Mouse (Mus musculus) liver, embryonic 15.5 days (tissue): ENCODE measurements around the gene Elmo1. TPM values are rescaled to one million over a fixed set of nuclear protein-coding genes. Genes with fewer than 3 reads are reported as not detected.

Experiments used
- ATAC-seq: fragments of 200-750 bp; cut with Nextera tagmentation; 2 replicates; pipeline ENCODE4 v1.8.0; 2017; ENCODE audit warnings: moderate number of reproducible peaks, mild to moderate bottlenecking, moderate library complexity; ENCODE audit not compliant: insufficient read depth
- H3K27ac ChIP-seq: fragments of 300-500 bp; sonication (generic); replicated peaks from 2 replicates; pipeline ENCODE4 v1.5.1; 2015; ENCODE audit warnings: mild to moderate bottlenecking, inconsistent platforms
- H3K27me3 ChIP-seq: fragments of 300-500 bp; sonication (generic); 2 replicates; pipeline ENCODE4 v1.6.1; 2015; ENCODE audit warnings: mild to moderate bottlenecking, inconsistent platforms
- H3K36me3 ChIP-seq: fragments of 300-500 bp; sonication (generic); replicated peaks from 2 replicates; pipeline ENCODE4 v1.6.1; 2015; ENCODE audit warnings: moderate library complexity, mild to moderate bottlenecking, inconsistent platforms
- H3K4me1 ChIP-seq: fragments of 300-500 bp; sonication (generic); replicated peaks from 2 replicates; pipeline ENCODE4 v1.6.1; 2015; ENCODE audit warnings: inconsistent platforms
- H3K4me2 ChIP-seq: fragments of 300-500 bp; sonication (generic); 2 replicates; pipeline ENCODE4 v1.6.1; 2015; ENCODE audit warnings: moderate library complexity, mild to moderate bottlenecking, inconsistent platforms
- H3K4me3 ChIP-seq: fragments of 300-500 bp; sonication (generic); replicated peaks from 2 replicates; pipeline ENCODE4 v1.5.1; 2015; ENCODE audit warnings: mild to moderate bottlenecking, inconsistent platforms
- H3K9ac ChIP-seq: fragments of 300-500 bp; sonication (generic); 2 replicates; pipeline ENCODE4 v1.6.1; 2015; ENCODE audit warnings: moderate library complexity, mild to moderate bottlenecking, inconsistent platforms
- H3K9me3 ChIP-seq: fragments of 300-500 bp; sonication (generic); replicated peaks from 2 replicates; pipeline ENCODE4 v1.6.1; 2016; ENCODE audit warnings: inconsistent platforms
- WGBS: fragments of 180-500 bp; shearing (Covaris S2); methylation state at CpG from one replicate; pipeline ENCODE4 v1.1.7; 2015; ENCODE audit warnings: mixed read lengths; ENCODE audit not compliant: insufficient replicate concordance; 5-methylcytosine and 5-hydroxymethylcytosine counted together
- polyA plus RNA-seq: library from polyadenylated mRNA; unstranded; fragments of >200 nt; fragmentation: Nextera tagmentation; extraction: Ambion mirVana; gene quantifications from 2 replicates; pipeline ENCODE4 v1.2.1, GENCODE M21; 2015

Elmo1 gene
- polyA plus RNA-seq, 1 experiment from 2014 or later, result 4.9 TPM

DNA sequence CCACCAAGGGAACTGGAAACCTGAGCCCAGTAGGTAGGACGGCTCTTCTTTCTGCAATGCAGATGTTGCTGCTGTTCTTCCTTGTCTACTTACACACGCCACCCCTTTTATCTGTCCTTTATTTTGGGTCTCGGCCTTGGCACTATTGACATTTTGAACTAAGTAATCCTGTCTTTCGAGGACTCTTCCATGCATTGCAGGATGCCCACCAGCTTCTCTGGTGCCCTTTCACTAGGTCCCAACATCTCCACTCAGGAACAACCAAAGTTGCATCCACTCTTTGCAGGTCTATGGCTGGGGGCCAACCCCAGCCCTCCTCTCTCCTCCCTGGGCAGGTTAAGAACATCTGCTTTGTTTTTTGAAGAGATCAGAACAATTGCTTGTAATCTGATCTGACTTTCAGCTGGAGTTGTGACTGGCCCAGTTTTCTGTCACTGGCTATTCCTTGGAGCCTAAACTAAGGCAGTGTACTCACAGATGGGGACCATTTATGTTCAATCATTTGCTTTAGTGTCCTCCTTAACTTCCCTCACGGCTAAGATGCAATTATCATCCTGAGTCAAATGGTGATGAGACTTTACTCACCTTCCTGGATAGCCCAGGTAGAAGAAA, 6.7 kb downstream of the Elmo1 start:
- no peaks in the 10 kb centered on the region for H3K9me3 ChIP-seq
- peaks cover 24% of the 10 kb centered on the region for H3K27me3 ChIP-seq
- H3K4me2 ChIP-seq, result no peak overlapping the region
- no peak overlapping the region for H3K27ac ChIP-seq
- H3K9ac ChIP-seq, result no peak overlapping the region
- no peak overlapping the region for H3K4me3 ChIP-seq
- H3K4me1 ChIP-seq, result peaks cover 30% of the 10 kb centered on the region
- WGBS, result 52% methylated on average over 5 of the region's 5 CpGs
- ATAC-seq, result no peak
- no peaks in the 10 kb centered on the region for H3K36me3 ChIP-seq

- ATAC-seq, result no peak
- peaks cover 26% of the 10 kb centered on the region for H3K4me1 ChIP-seq
- H3K27ac ChIP-seq, result no peak overlapping the region; the same call in 1 of the 2 replicates
- no peak overlapping the region for H3K4me2 ChIP-seq
- H3K9ac ChIP-seq, result no peak overlapping the region
- no peaks in the 10 kb centered on the region for H3K9me3 ChIP-seq
- no peaks in the 10 kb centered on the region for H3K36me3 ChIP-seq
- peaks cover 14% of the 10 kb centered on the region for H3K27me3 ChIP-seq
- H3K4me3 ChIP-seq, result no peak overlapping the region
- WGBS, result 13% methylated on average over 5 of the region's 5 CpGs
These were observed 7.7 kb downstream of the Elmo1 start for GRCm38 (mm10) chr13:20097934-20098593.

GRCm38 (mm10) chr13:20098594-20098965, 8.2 kb downstream of the Elmo1 start:
- no peak overlapping the region for H3K4me2 ChIP-seq
- H3K27ac ChIP-seq, result no peak overlapping the region
- no peak overlapping the region for H3K4me3 ChIP-seq
- no peaks in the 10 kb centered on the region for H3K36me3 ChIP-seq
- H3K9ac ChIP-seq, result no peak overlapping the region
- H3K9me3 ChIP-seq, result no peaks in the 10 kb centered on the region
- ATAC-seq, result no peak
- WGBS, result 61% methylated on average over 3 of the region's 3 CpGs
- peaks cover 21% of the 10 kb centered on the region for H3K4me1 ChIP-seq
- peaks cover 9% of the 10 kb centered on the region for H3K27me3 ChIP-seq

DNA sequence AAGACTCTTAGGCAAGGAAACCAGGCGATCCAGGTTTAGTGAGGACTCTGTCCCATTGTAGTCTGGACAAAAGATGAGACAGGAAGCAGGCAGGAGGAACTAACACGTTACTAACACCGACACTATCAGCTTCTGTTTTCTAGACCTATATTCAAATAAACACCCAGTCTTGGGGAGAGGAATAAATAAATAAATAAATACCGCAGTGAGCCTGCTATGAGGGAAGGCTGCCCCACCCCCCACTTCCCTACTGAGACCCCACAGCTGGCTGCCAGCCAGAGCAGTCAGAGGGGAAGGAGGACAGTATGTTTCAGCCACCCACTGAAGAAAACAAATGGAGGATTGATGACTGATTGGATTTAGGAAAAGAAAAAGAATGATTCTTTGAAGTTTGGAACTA, 9.2 kb downstream of the Elmo1 start:
- H3K27me3 ChIP-seq, result peaks cover 5% of the 10 kb centered on the region; the same call in 1 of the 2 replicates
- H3K4me2 ChIP-seq, result no peak overlapping the region
- no peak overlapping the region for H3K4me3 ChIP-seq
- ATAC-seq, result no peak
- H3K9ac ChIP-seq, result no peak overlapping the region
- H3K9me3 ChIP-seq, result no peaks in the 10 kb centered on the region
- 14% methylated on average over 4 of the region's 4 CpGs for WGBS
- no peaks in the 10 kb centered on the region for H3K36me3 ChIP-seq
- H3K4me1 ChIP-seq, result peaks cover 20% of the 10 kb centered on the region
- no peak overlapping the region for H3K27ac ChIP-seq

GRCm38 (mm10) chr13:20100357-20100756, 10.0 kb downstream of the Elmo1 start:
- Histone ChIP-seq H3K27me3 (peaks cover 5% of the 10 kb centered on the region; the same call in 1 of the 2 replicates), H3K4me1 (peaks cover 20% of the 10 kb centered on the region), H3K27ac (no peak overlapping the region), H3K9ac (no peak overlapping the region), H3K36me3 (no peaks in the 10 kb centered on the region), H3K4me3 (no peak overlapping the region), H3K4me2 (no peak overlapping the region), H3K9me3 (no peaks in the 10 kb centered on the region)
- WGBS, result 32% methylated on average over 3 of the region's 3 CpGs
- no peak for ATAC-seq

DNA sequence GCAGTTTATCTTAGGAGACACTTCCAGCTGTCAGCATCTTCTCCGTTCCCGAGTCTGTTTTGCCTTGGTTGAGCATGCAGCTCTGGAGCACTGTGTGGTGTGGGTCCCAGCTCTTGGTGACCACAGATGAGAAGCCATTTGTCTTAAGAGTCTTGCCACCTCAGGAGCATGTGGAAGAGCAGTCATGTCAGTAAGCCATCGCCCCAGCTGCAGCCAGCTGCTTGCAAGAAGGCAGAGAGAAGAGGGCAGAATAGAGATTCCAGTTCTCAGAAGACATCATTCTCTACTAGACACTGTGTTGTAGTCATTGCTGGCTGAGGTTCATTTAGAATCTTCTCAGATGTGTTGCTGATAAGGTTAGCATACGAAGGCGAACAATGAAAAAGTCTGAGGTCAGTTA, 11.3 kb downstream of the Elmo1 start:
- H3K27me3 ChIP-seq, result peaks cover 5% of the 10 kb centered on the region; the same call in 1 of the 2 replicates
- ATAC-seq, result no peak
- no peak overlapping the region for H3K9ac ChIP-seq
- peaks cover 20% of the 10 kb centered on the region for H3K4me1 ChIP-seq
- 59% methylated on average over 5 of the region's 5 CpGs for WGBS
- H3K27ac ChIP-seq, result no peak overlapping the region
- H3K9me3 ChIP-seq, result no peaks in the 10 kb centered on the region
- no peak overlapping the region for H3K4me2 ChIP-seq
- no peaks in the 10 kb centered on the region for H3K36me3 ChIP-seq
- no peak overlapping the region for H3K4me3 ChIP-seq

DNA sequence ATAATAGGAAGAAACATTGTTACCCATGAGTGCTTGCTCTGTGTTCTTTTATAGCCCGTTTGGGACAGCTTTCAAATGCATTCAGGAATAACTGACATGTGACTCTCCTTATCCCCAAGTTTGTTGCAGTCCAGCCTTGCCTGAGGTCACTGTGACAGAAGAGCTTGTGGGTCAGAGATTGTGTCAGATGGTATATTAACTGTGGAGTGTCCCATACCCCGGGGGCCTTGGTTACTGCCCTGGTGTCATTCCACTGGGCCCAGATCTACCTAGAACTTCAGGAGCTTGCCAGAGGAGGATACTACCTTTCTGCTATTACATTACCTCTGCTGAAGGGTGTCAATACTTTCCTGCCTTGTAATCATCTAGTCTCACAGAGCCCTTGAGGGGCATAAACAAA, 14.4 kb downstream of the Elmo1 start:
- H3K36me3 ChIP-seq, result no peaks in the 10 kb centered on the region
- no peak overlapping the region for H3K4me2 ChIP-seq
- no peaks in the 10 kb centered on the region for H3K27me3 ChIP-seq
- H3K9me3 ChIP-seq, result no peaks in the 10 kb centered on the region
- H3K4me3 ChIP-seq, result no peak overlapping the region
- no peak for ATAC-seq
- no peak overlapping the region for H3K9ac ChIP-seq
- no peak overlapping the region for H3K27ac ChIP-seq
- 31% methylated on average over 2 of the region's 2 CpGs for WGBS
- peaks cover 3% of the 10 kb centered on the region; the same call in 1 of the 2 replicates for H3K4me1 ChIP-seq

DNA sequence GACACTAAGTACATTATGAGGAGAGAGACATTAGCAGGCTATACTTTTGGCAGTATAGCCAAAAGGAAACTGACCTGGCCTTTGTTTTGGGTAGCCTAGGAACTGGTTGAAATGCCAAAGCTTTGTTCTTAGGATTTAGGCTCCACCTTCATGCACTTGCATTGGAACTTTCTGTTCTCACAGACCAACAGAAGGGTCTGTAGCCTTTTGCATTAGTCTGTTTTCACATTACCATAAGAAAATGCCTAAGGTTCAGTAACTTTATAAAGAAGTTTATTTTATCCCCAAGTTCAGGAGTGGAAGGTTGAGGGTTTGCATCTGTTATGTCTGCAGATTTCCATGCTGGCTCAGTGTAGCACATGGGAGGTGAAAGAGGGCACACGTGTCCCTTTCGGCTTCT, 15.6 kb downstream of the Elmo1 start:
- Histone ChIP-seq H3K27ac (no peak overlapping the region), H3K4me3 (no peak overlapping the region), H3K9me3 (no peaks in the 10 kb centered on the region), H3K9ac (no peak overlapping the region), H3K27me3 (no peaks in the 10 kb centered on the region), H3K4me1 (no peaks in the 10 kb centered on the region), H3K4me2 (no peak overlapping the region), H3K36me3 (no peaks in the 10 kb centered on the region)
- WGBS, result 78% methylated on average over 2 of the region's 2 CpGs
- no peak for ATAC-seq

DNA sequence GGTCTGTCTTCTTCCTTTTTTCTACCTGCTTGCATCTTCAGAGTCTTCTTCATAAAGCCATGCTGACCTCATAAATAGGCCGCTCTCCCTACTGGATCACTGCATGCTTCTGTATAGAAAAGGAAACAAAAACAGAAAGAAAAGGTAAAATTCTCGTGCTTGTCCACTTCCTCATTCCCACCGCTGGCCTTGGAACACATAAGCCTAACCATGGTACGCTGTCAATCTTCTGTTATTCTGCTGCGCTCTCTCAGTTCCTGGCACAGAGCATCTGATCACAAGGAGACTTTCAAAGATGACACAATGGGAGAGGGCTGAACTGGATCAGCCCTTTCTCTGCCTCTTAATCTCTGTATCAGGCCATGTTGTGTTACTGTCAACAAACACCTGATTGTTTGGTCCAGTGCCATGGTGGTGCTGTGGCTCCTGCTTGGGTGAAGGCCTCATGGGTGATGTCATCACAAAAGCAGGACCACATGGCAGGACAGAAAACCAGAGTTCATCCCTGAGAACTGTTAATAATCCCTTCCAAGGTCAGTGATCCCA, 17.6 kb downstream of the Elmo1 start:
- no peak for ATAC-seq
- Histone ChIP-seq H3K4me3 (no peak overlapping the region), H3K4me2 (no peak overlapping the region), H3K27ac (no peak overlapping the region), H3K36me3 (no peaks in the 10 kb centered on the region), H3K27me3 (no peaks in the 10 kb centered on the region), H3K9ac (no peak overlapping the region), H3K4me1 (no peaks in the 10 kb centered on the region), H3K9me3 (no peaks in the 10 kb centered on the region)
- 56% methylated on average over 5 of the region's 5 CpGs for WGBS

GRCm38 (mm10) chr13:20108956-20109355, 18.6 kb downstream of the Elmo1 start:
- Histone ChIP-seq H3K9ac (no peak overlapping the region), H3K27ac (no peak overlapping the region), H3K27me3 (no peaks in the 10 kb centered on the region), H3K36me3 (no peaks in the 10 kb centered on the region), H3K4me2 (no peak overlapping the region), H3K4me3 (no peak overlapping the region), H3K9me3 (no peaks in the 10 kb centered on the region), H3K4me1 (no peaks in the 10 kb centered on the region)
- WGBS, result 64% methylated on average over 10 of the region's 10 CpGs
- no peak for ATAC-seq

- H3K9me3 ChIP-seq, result no peaks in the 10 kb centered on the region
- no peak overlapping the region for H3K9ac ChIP-seq
- no peak overlapping the region for H3K27ac ChIP-seq
- no peak overlapping the region for H3K4me3 ChIP-seq
- H3K4me2 ChIP-seq, result no peak overlapping the region
- no peaks in the 10 kb centered on the region for H3K27me3 ChIP-seq
- 55% methylated on average over 2 of the region's 2 CpGs for WGBS
- 0 out of 2 replicates have a peak, but pooled peaks cover under 1% of the 10 kb centered on the region for H3K4me1 ChIP-seq
- no peak for ATAC-seq
- no peaks in the 10 kb centered on the region for H3K36me3 ChIP-seq
These were observed 19.1 kb downstream of the Elmo1 start for GRCm38 (mm10) chr13:20109446-20109845.
